Mouse (Mus musculus): ENCODE data around the gene Zbtb48. TPM values are rescaled to one million over a fixed set of nuclear protein-coding genes. Genes with fewer than 3 reads are reported as not detected.

Zbtb48 gene
- 26.8 and 33.6 TPM in 2 replicates for polyA plus RNA-seq (2012; rRNA removed)

- peak; percentile 98 for DNase-seq (ENCODE audit: low read depth)
- peak; percentile 71; the same call in 1 of the 2 replicates for TF ChIP-seq POLR2A (IDR thresholded peaks at IDR 0.05; ENCODE audit: borderline replicate concordance, extremely low read depth, insufficient read depth, insufficient read length, poor library complexity, severe bottlenecking)
- TF ChIP-seq CTCF (IDR thresholded peaks at IDR 0.05; ENCODE audit: borderline replicate concordance, extremely low read depth, insufficient read depth, insufficient read length) = no peak
These were observed at the start of gene Zbtb48 for GRCm38 (mm10) chr4:152027524-152027923. Gene Zbtb48 (minus strand): TSS chr4:152027671.

- no peak for DNase-seq (ENCODE audit: low read depth)
- TF ChIP-seq POLR2A (IDR thresholded peaks at IDR 0.05; ENCODE audit: borderline replicate concordance, extremely low read depth, insufficient read depth, insufficient read length, poor library complexity, severe bottlenecking) = no peak
- no peak for TF ChIP-seq CTCF (IDR thresholded peaks at IDR 0.05; ENCODE audit: borderline replicate concordance, extremely low read depth, insufficient read depth, insufficient read length)
These were observed 49.7 kb upstream of the Zbtb48 start for GRCm38 (mm10) chr4:152077191-152077590.

GRCm38 (mm10) chr4:152074548-152074947, 47.1 kb upstream of the Zbtb48 start:
- TF ChIP-seq CTCF (IDR thresholded peaks at IDR 0.05; ENCODE audit: borderline replicate concordance, extremely low read depth, insufficient read depth, insufficient read length) (peak; percentile 17; the same call in 1 of the 2 replicates), POLR2A (IDR thresholded peaks at IDR 0.05; ENCODE audit: borderline replicate concordance, extremely low read depth, insufficient read depth, insufficient read length, poor library complexity, severe bottlenecking) (no peak)
- no peak for DNase-seq (ENCODE audit: low read depth)

- DNase-seq (ENCODE audit: low read depth) = peak; percentile 23
- TF ChIP-seq POLR2A (IDR thresholded peaks at IDR 0.05; ENCODE audit: borderline replicate concordance, extremely low read depth, insufficient read depth, insufficient read length, poor library complexity, severe bottlenecking) (no peak), CTCF (IDR thresholded peaks at IDR 0.05; ENCODE audit: borderline replicate concordance, extremely low read depth, insufficient read depth, insufficient read length) (no peak)
These were observed 46.2 kb upstream of the Zbtb48 start for GRCm38 (mm10) chr4:152073715-152074114.

GRCm38 (mm10) chr4:152072655-152073054, 45.2 kb upstream of the Zbtb48 start:
- TF ChIP-seq POLR2A (IDR thresholded peaks at IDR 0.05; ENCODE audit: borderline replicate concordance, extremely low read depth, insufficient read depth, insufficient read length, poor library complexity, severe bottlenecking) (no peak), CTCF (IDR thresholded peaks at IDR 0.05; ENCODE audit: borderline replicate concordance, extremely low read depth, insufficient read depth, insufficient read length) (no peak)
- DNase-seq (ENCODE audit: low read depth) = peak; percentile 23

GRCm38 (mm10) chr4:152072121-152072601, 44.7 kb upstream of the Zbtb48 start, which contains the start of gene Plekhg5:
Gene Plekhg5 (plus strand): TSS chr4:152072498.
- TF ChIP-seq CTCF (IDR thresholded peaks at IDR 0.05; ENCODE audit: borderline replicate concordance, extremely low read depth, insufficient read depth, insufficient read length) = no peak
- peak; percentile 36 for DNase-seq (ENCODE audit: low read depth)

- TF ChIP-seq CTCF (IDR thresholded peaks at IDR 0.05; ENCODE audit: borderline replicate concordance, extremely low read depth, insufficient read depth, insufficient read length) = no peak
- no peak for TF ChIP-seq POLR2A (IDR thresholded peaks at IDR 0.05; ENCODE audit: borderline replicate concordance, extremely low read depth, insufficient read depth, insufficient read length, poor library complexity, severe bottlenecking)
- DNase-seq (ENCODE audit: low read depth) = no peak
These were observed 43.3 kb upstream of the Zbtb48 start for GRCm38 (mm10) chr4:152070494-152071396.

- TF ChIP-seq CTCF (IDR thresholded peaks at IDR 0.05; ENCODE audit: borderline replicate concordance, extremely low read depth, insufficient read depth, insufficient read length) = no peak
- TF ChIP-seq POLR2A (IDR thresholded peaks at IDR 0.05; ENCODE audit: borderline replicate concordance, extremely low read depth, insufficient read depth, insufficient read length, poor library complexity, severe bottlenecking) = no peak
- no peak for DNase-seq (ENCODE audit: low read depth)
These were observed 41.8 kb upstream of the Zbtb48 start for GRCm38 (mm10) chr4:152069245-152069644.

- DNase-seq (ENCODE audit: low read depth) = no peak
- TF ChIP-seq CTCF (IDR thresholded peaks at IDR 0.05; ENCODE audit: borderline replicate concordance, extremely low read depth, insufficient read depth, insufficient read length) (no peak), POLR2A (IDR thresholded peaks at IDR 0.05; ENCODE audit: borderline replicate concordance, extremely low read depth, insufficient read depth, insufficient read length, poor library complexity, severe bottlenecking) (no peak)
These were observed 40.8 kb upstream of the Zbtb48 start for GRCm38 (mm10) chr4:152068166-152068724.

- TF ChIP-seq CTCF (IDR thresholded peaks at IDR 0.05; ENCODE audit: borderline replicate concordance, extremely low read depth, insufficient read depth, insufficient read length) (no peak), POLR2A (IDR thresholded peaks at IDR 0.05; ENCODE audit: borderline replicate concordance, extremely low read depth, insufficient read depth, insufficient read length, poor library complexity, severe bottlenecking) (no peak)
- no peak for DNase-seq (ENCODE audit: low read depth)
These were observed 39.8 kb upstream of the Zbtb48 start for GRCm38 (mm10) chr4:152067280-152067679.

GRCm38 (mm10) chr4:152062390-152063110, 35.1 kb upstream of the Zbtb48 start:
- TF ChIP-seq CTCF (IDR thresholded peaks at IDR 0.05; ENCODE audit: borderline replicate concordance, extremely low read depth, insufficient read depth, insufficient read length) (no peak), POLR2A (IDR thresholded peaks at IDR 0.05; ENCODE audit: borderline replicate concordance, extremely low read depth, insufficient read depth, insufficient read length, poor library complexity, severe bottlenecking) (no peak)

More at GRCm38 (mm10) chr4:152062390-152063110, 35.1 kb upstream of the Zbtb48 start:
- no peak for DNase-seq (ENCODE audit: low read depth)
